Mouse (Mus musculus) frontal cortex, adult 2 months (tissue): Measurements from ENCODE around the gene Slc26a1. TPM values are rescaled to one million over a fixed set of nuclear protein-coding genes. Genes with fewer than 3 reads are reported as not detected.
A peak's percentile ranks its signal among the peaks of the same experiment; 100 is the strongest.

Experiments used
- DNase-seq, 2 experiments: peaks; one replicate each; pipeline ENCODE4 v3.0.0; 2022; ENCODE audit warnings: low spot score in 1 of 2; ENCODE audit errors: extremely low spot score in 1 of 2
- polyA plus RNA-seq: library from polyadenylated mRNA; depleted of rRNA; stranded (reverse); fragments of >200 nt; gene quantifications from 2 replicates; pipeline ENCODE4 v1.2.3, GENCODE M21; 2012; rRNA removed

The Slc26a1 gene
- polyA plus RNA-seq, 1 experiment = 1.7 TPM

- no peak for DNase-seq
Observed at GRCm38 (mm10) chr5:108628891-108629633, 46.3 kb downstream of the Slc26a1 start.

DNA sequence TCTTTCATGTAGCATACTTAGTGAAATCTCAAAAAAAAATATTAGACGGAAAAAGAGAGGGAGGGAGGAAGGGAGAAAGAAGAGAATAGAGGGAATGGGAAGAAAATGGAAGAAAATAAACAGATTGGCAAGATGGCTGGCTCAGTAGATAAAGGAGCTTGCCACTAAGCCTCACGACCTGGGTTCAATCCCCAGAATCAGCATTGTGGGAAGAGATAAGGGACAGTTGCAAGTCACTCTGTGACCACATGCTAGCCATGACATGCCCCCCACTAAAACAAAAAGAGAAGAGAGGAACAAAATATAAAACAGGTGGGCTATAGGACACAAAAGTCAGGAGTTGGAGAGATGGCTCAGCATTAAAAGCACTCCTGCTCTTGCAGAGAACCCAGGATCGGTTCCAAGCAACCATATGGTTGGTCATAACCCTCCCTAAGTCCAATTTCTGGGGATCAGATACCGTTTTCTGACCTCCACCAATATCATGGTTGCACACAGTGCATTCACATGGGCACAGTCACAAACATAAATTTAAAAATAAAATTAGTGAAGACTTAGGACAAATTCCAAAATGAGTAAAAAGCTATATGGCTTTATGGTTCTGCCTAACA lies 49.2 kb downstream of the Slc26a1 start:
- no peak for DNase-seq

DNA sequence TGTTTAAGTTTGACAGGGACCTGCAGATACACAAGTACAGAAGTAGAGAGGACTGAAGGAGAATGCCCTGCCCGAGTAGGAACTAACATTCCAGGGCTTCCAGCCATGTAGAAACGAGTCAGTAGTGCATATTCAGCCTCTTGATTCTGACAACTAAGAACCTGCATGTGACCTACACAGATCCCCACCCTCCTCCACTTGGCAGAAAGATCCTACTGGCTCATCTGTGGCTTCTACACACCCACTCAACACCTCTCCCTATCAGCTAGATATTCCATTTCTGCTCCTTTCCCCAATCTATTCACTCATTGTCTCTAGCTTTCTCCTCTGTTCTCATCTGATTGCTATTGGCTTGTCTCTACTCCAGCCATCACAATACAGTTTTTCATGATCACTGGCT lies 53.5 kb downstream of the Slc26a1 start:
- DNase-seq = peak in 1 of 2 experiments; percentile 45

Other genes with a start within 250 kb of the Slc26a1 start
- 350 and 364 TPM in 2 replicates for gene Atp5k, start 241.1 kb downstream of the Slc26a1 start, polyA plus RNA-seq
- gene Mfsd7a, start 226.7 kb downstream of the Slc26a1 start, polyA plus RNA-seq = 0.98 and 1.2 TPM in 2 replicates
- gene Pcgf3, start 214.3 kb downstream of the Slc26a1 start, polyA plus RNA-seq = 19.0 and 20.3 TPM in 2 replicates
- gene Cplx1, start 125.5 kb downstream of the Slc26a1 start, polyA plus RNA-seq = 398 and 463 TPM in 2 replicates
- gene Gak, start 45.8 kb downstream of the Slc26a1 start, polyA plus RNA-seq = 74.1 and 78.1 TPM in 2 replicates
- gene Tmem175, start 45.8 kb downstream of the Slc26a1 start, polyA plus RNA-seq = 63.1 and 66.6 TPM in 2 replicates
- 29.2 and 29.7 TPM in 2 replicates for gene Idua, start 15.2 kb downstream of the Slc26a1 start, polyA plus RNA-seq
- gene Dgkq, start 5.9 kb downstream of the Slc26a1 start, polyA plus RNA-seq = 52.4 and 59.1 TPM in 2 replicates
- gene Fgfrl1, start 16.8 kb upstream of the Slc26a1 start, polyA plus RNA-seq = 38.9 and 42.3 TPM in 2 replicates
- gene Rnf212, start 99.4 kb upstream of the Slc26a1 start, polyA plus RNA-seq = not detected in 2 replicates
- gene Tmed11, start 119.8 kb upstream of the Slc26a1 start, polyA plus RNA-seq = not detected in 2 replicates
- not detected in 2 replicates for gene Vmn2r8, start 133.3 kb upstream of the Slc26a1 start, polyA plus RNA-seq
- not detected in 2 replicates for gene Vmn2r9, start 177.0 kb upstream of the Slc26a1 start, polyA plus RNA-seq